Mouse (Mus musculus): ENCODE results near the gene Gm10229.
"Not testable (repeated sequence)": the region's sequence is repeated elsewhere in the genome, so short reads cannot be mapped to it uniquely, and the experiment has no call there.

Gm10229 gene

DNA sequence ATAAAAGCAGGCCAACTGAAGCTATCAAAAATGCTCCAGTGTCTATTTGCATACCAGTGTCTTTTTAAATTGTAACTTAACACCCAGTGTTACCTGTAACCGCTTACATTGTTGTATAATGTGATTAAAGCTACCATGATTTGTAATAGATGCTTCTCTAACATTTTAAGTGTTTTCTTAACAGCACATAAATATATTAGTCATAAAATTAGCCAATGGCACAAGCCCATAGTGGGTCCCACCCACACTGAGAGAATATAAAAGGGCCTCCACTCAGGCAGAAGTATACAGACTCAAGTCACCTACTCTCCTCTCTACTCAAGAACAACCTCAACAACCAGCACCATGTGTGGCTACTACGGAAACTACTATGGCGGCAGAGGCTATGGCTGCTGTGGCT, at the start of gene Gm10229:
Gene Gm10229 (plus strand): TSS at position 301 of the 400 bp plus-strand sequence.
- not testable (repeated sequence) for DNase-seq (ENCODE audit: low read depth, low spot score)

DNA sequence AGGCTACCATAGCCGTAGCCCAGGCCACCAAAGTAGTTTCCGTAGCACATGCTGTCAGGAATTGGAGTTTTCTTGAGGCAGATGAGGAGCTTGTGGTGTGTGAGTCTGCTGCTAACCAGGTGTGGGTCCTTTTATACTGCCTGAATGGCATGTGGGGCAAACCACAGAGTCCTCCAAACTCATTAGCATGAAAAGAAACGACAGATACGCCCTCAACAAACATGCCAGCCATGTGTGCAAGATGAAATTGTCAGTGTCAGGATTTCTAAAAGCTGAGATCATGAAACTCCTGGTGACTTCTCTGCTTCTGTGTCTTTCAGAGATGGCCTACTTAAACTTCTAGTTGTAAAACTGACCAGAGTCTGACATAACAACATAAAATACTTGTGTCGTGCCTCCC, 4.4 kb upstream of the Gm10229 start, which contains the start of gene Krtap22-2:
Gene Krtap22-2 (minus strand): TSS at position 101 of the 400 bp plus-strand sequence.
- no peak for DNase-seq (ENCODE audit: low read depth, low spot score)

DNA sequence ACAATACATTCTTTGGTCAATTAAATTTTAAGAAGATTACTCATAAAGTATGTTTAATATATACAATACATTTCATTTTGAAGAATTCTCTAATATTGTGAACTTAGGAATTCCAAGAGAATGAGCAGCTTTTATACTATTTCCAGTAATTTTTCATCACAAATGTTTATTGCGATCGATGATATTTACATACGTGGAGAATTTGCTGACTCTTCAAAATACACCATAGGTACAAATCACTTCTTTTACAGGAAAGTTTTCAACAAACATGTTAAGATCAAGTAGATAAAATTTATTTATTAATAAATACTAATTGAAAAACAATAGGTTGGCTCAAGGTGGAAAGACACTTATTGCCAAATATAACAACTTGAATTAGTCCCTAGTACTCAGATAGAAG, 1.1 kb upstream of the Gm10229 start:
- DNase-seq (ENCODE audit: low read depth, low spot score), result no peak

DNA sequence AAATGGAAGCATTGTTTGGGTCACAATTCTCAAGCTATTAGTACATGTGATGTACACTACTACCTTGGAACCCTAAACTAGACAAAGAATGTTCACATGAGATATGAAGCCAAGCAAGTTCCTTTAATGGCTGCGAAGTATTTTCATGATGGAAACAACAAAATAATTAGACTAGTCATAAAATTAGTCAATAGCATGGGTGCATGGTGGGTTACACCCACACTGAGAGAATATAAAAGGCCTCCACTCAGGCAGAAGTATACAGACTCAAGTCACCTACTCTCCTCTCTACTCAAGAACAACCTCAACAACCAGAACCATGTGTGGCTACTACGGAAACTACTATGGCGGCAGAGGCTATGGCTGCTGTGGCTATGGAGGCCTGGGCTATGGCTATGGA, 16.3 kb downstream of the Gm10229 start, which contains the start of gene Krtap6-1:
Gene Krtap6-1 (plus strand): TSS at position 301 of the 400 bp plus-strand sequence.
- DNase-seq (ENCODE audit: low read depth, low spot score), result not testable (repeated sequence)

DNA sequence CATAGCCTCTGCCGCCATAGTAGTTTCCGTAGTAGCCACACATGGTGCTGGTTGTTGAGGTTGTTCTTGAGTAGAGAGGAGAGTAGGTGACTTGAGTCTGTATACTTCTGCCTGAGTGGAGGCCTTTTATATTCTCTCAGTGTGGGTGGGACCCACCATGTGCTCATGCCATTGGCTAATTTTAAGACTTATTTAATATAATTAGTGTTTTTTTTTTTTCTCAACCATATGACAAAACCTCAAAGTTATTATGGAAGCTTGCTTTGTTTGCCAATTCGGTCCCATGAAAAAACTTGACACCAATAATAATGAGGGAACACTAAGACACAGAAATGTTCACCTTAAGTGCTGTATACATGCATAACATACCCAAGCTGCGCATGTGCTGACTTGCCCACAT, 26.3 kb downstream of the Gm10229 start, which contains the start of gene Gm10228:
Gene Gm10228 (minus strand): TSS at position 101 of the 400 bp plus-strand sequence.
- DNase-seq (ENCODE audit: low read depth, low spot score), result not testable (repeated sequence)

DNA sequence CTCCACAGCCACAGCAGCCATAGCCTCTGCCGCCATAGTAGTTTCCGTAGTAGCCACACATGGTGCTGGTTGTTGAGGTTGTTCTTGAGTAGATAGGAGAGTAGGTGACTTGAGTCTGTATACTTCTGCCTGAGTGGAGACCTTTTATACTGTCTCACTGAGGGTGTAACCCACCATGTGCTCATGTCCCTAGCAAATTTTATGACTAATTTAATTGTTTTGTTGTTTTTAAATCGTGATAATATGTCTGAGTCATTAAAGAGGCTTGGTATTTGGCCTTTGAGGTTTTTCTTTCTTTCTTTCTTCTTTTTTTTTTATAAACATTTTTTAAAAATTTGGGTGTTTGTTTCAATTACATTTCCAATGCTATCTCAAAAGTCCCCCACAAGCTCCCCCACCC, 32.7 kb downstream of the Gm10229 start, which contains the start of gene Krtap6-5:
Gene Krtap6-5 (minus strand): TSS at position 101 of the 400 bp plus-strand sequence.
- no peak for DNase-seq (ENCODE audit: low read depth, low spot score)

DNA sequence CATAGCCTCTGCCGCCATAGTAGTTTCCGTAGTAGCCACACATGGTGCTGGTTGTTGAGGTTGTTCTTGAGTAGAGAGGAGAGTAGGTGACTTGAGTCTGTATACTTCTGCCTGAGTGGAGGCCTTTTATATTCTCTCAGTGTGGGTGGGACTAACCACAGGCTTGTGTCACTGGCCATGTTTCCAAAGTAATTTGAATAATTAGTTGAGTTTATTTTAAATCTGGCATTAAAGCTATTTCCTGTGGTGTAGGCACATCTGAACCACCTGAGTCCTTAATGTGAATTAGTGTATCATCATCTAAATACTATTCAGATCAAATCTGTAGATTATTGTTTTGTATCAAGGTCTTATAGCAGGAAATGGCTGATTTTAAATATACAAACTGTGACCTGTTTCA, 48.8 kb downstream of the Gm10229 start, which contains the start of gene 1110025L11Rik:
Gene 1110025L11Rik (minus strand): TSS at position 101 of the 400 bp plus-strand sequence.
- DNase-seq (ENCODE audit: low read depth, low spot score), result not testable (repeated sequence)
